Mouse (Mus musculus) adrenal gland, adult 8-10 months (tissue): Measurements from ENCODE around the gene Sall4. TPM values are rescaled to one million over a fixed set of nuclear protein-coding genes. Genes with fewer than 3 reads are reported as not detected.
"Not testable (repeated sequence)": the region's sequence is repeated elsewhere in the genome, so short reads cannot be mapped to it uniquely, and the experiment has no call there.

Experiments
- DNase-seq: peaks from one replicate; pipeline ENCODE4 v3.0.0; 2022
- total RNA-seq, 4 experiments: library from RNA; stranded (reverse); gene quantifications; 2 replicates each; pipeline ENCODE4 v1.2.4; 2022

The Sall4 gene
- under 1 TPM in 1 of 4 experiments, not detected in 3; 0.44 TPM for total RNA-seq

DNA sequence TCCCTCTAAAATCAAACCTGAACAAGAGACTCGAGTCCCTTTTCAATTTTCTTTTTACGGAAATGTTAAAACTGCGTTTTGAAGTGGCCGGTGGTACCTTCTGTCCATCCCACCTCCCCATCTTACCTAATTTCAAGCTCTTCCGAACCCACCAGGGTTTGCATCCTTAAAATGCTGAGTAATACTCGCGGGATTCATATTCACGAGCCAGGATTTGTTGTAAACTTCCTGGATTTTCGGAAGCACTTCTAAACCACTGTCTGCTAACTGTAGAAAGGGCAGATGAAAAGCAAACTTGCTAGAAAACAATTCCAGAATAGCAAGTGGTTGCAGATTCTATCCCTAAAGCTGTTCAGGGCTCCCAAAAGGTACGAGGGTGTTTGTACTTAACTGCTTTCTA lies at the start of gene Sall4:
TSS of gene Sall4 (minus strand) at position 362 of the 400 bp plus-strand sequence.
- no peak for DNase-seq

- DNase-seq: no peak
Observed at GRCm38 (mm10) chr2:168813243-168813642, 45.5 kb upstream of the Sall4 start.

DNA sequence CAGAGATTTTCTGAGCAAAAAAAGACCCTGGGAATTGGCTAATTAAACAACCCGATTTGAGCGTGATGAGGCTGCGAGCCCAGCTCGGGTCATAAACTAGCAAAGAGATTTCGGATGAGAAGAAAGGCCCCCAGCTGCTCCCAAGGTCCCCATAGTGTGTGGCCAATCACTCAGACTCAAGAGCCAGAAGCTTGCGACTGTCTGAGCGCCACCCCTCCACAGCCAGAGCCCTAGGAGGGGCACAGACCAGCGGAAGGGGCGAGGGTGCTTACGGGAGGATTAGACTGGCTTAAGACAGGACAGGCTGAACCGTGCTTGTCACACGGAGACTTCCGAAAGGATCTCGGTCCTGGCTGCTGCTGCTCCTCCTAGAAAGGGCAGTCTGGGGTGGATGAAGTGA lies 42.2 kb upstream of the Sall4 start:
- no peak for DNase-seq

DNA sequence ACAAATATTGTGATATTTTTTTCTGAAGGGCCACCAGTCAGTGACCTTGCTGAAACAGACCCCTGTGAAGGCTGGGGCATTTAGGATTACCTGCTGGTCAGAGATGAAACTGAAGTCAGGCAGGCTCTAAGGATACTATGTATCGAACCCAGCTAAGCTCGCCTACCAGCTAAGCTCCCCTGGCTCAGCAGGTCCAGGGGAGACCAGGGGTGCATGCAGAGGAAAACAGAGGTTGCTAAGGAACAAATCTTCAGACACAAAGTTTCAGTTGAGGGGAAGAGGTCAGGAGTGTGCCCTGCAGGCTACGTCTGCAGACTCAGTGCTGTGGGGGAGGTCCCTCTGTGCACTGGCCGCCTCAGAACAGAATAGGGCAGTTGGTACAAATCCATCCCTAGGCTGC lies 39.9 kb upstream of the Sall4 start:
- no peak for DNase-seq

- no peak for DNase-seq
Observed at GRCm38 (mm10) chr2:168803849-168804248, 36.1 kb upstream of the Sall4 start.

DNA sequence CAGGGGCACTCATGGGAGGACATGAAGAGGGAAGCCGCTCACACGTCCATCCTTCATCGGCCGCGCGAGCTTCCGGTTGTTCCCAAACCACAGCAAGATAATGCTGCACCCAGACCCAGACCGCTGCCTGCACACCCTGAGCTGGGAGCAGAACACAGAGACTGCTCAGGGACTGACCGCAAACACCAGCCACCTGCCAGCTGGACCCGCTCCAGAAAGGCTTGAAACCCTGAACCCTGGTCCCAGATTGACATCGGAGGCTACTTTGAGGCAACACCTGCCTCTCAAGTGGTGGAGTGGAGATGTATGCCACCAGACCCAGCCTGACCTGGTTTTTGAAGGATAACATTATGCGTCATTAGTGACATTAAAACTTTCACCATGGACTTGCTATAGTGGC lies 31.6 kb upstream of the Sall4 start:
- no peak for DNase-seq

DNA sequence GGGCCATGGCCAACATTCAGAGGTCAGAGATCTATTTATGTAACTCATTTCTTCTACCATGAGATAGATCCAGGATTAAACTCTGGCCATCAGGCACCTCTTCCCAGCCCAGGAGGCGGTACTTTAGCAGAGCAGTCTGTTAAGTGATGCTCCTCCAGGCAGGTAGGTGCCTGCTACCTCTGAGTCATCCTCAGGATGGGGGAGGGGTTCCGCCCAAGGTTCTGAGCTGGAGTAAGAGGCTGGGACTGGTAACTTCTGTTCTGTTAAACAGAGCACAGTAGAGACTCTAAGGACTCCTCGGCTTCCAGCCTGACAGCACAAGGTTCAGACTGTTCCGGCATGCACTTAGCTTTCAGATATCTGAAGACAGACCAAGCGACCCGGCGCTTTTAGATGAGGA lies 31.2 kb upstream of the Sall4 start:
- DNase-seq: no peak

GRCm38 (mm10) chr2:168791115-168791802 lies 23.5 kb upstream of the Sall4 start:
- DNase-seq: no peak

- DNase-seq: no peak
Observed at GRCm38 (mm10) chr2:168786174-168786573, 18.4 kb upstream of the Sall4 start.

DNA sequence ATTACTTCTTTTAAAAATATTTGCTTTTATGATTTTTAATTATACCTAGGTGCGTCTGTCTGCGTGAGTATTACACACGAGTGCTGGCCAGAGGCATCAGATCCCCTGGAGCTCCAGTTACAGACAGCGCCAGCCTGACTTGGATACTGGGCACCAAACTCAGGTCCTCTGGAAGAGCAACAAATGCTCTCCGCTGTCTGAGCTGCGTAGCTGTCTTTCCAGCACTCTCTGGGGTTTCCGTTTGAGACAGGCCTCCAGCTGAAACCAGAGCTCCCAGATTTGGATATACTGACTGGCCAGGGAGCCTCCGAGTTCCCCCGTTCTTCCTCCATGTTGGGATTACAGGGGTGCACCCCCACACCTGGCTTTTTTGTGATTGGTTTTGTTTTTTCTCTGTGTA lies 12.9 kb upstream of the Sall4 start:
- DNase-seq: no peak

- DNase-seq: no peak
Observed at GRCm38 (mm10) chr2:168780024-168780423, 12.3 kb upstream of the Sall4 start.

DNA sequence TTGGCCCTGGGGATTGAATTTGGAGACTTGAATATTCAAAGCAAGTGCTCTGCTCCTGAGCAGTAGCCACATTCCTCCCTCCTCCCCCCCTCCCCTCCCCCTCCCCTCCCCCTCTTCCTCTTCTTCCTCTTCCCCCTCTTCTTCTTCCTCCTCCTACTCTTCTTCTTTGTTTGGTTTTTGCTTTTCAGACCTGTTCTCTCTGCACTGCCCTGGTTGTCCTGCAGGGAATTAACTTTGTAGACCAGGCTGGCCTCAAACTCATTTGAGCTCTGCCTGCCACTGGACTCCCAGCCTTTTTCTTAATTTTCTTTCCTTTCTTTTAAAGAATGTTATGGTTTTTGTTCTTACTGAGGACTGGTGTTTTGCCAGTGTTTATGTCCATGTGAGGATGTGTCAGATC lies 9.7 kb upstream of the Sall4 start:
- no peak for DNase-seq

DNA sequence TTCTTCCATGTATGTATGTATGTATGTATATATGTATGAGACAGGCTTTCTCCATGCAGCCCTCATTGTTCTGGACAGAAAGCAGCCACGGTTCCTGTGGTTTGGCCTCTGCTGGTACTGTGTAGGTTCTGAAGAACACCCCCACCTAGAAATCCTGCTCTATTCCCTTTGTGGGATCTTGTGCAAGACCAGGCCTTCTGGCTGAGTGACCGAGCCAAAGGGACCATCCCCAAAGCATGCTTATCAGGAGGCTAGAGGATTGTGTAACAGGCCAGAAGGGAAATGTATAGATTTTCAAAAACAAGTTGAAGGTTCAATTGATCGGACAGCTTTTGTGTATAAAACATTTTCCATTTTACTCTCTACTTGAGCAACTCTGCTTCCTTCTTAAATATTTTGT lies 8.5 kb upstream of the Sall4 start:
- no peak for DNase-seq

DNA sequence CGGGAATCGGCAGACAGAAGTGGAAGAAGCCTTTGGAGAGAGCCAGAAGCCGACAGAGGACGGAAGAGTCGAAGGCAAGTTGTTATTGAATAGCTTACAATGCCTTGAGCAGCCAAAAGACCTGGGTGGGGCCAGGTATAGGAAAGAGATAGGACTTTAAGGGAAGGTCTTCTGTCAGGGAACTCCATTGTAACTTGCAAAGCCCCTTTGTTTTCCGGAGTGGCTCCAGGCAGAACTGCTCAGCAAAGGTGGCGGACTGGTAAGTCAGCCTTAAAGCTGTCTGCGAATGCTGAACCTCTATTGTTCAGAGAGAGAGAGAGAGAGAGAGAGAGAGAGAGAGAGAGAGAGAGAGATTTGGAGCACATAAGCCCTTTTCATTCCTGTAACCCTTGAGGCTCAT lies 1.5 kb upstream of the Sall4 start:
- no peak for DNase-seq

- DNase-seq: no peak
Observed at GRCm38 (mm10) chr2:168766538-168767361, 993 bp downstream of the Sall4 start.

DNA sequence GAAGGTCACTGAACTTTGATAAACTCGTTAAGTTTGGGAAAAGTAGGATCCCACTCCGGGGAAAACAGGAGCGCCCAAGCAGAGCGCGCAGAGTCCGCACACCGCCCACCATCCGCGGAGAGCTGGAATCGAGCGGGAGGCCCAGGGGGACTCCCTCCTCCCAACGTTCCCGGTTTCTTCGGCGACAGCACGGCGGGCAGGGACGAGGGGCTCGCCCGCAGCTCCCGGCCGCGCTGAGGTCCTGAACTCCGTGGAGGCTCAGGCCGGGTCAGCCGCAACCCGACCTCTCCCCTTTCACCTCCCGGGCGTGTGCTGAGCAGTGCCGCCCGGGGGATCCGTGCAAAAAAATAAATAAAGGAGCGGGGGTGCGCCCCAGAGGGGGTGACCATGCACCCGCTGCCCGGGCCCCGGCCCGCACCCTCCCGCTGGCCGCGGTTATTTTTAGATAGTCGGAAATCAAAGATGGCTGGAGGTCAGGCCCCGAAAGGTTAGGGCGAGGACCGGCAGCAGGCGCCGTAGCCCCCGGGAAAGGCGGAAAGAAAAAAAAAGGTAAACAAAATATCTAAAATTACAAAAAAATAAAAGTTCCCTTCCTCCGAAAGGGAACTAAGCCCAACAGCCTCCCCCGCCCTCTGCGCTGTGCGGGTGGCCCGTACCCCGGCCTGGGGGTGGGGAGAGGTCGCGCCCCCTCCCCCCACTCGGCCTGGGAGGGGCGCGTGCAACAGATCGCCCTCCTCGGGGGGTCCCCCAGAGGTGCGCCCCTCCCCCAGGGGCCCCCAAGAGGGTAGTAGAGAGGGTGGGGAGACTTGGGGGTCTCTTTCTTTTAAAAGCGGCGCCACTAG lies 1.8 kb downstream of the Sall4 start:
- no peak for DNase-seq

DNA sequence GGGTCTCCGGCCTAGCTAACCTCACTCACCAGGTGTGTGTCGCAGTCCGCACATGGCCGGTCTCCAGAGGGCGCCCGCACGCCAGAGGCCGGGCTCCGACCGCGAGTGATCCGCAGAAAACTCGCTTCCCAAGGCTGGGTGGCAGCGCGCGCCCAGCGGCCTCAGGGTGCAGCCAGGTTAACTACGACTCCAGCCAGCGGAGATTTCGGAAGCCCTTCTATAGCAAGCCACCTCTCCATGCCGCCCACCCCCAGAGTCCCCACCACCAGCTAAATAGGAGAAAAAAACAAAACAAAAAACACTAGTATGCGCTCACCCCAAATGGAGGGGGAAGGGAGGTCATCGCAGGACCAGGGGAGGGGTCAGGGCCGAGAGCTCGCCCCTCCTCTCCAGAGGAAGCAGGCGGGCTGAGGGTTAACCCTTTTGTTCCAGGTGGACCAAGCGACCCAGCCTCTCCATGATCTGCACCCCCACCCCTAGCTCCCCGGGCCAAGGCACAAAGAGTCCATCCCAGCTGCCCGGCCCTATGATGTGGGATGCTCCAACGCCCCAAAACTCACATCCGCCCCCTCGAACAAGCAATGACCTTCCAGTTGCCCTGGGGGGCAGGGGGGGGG lies 2.6 kb downstream of the Sall4 start:
- DNase-seq: no peak

- DNase-seq: no peak
Observed at GRCm38 (mm10) chr2:168764460-168764867, 3.3 kb downstream of the Sall4 start.

DNA sequence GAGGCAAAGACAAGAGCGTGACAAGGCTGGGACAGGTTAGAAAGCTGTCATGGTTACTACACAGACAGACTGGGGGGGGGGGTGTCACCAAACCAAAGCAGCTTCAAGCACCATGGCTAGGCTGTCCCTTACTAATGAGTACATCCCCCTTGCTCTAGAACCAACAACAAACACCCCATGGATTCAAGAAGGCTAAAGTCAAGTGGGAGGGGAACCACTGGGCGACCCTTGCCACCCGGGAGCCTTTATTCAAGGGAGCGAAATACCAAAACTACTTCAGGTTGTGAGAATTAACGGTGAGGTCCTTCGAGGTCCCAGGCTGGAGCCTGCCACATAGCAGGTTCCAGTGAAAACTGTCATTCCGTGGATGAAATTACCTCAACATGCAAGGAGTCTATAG lies 4.0 kb downstream of the Sall4 start:
- DNase-seq: no peak

DNA sequence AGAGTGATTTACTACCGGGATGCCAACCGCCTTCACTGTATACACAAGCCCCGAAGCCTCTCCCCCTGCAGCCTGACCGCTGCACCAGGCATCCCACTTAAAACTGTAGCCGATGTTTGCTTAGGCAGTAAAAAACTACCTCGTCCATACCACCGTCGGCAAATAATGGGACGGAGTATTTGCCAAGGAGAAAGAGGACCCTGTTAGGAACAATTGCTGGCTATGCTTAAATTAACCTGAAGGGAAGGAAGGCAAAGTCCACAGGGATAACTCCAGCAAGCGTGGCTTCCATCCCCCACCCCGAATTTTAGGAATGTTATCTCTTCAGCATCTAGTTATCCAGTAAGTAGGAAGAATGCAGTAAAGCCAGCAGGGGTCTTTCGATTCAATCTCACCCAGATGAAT lies 5.3 kb downstream of the Sall4 start:
- DNase-seq: no peak

- DNase-seq: no peak
Observed at GRCm38 (mm10) chr2:168761954-168762353, 5.8 kb downstream of the Sall4 start.

- no peak for DNase-seq
Observed at GRCm38 (mm10) chr2:168761141-168761540, 6.6 kb downstream of the Sall4 start.

- not testable (repeated sequence) for DNase-seq
Observed at GRCm38 (mm10) chr2:168744406-168744805, 23.3 kb downstream of the Sall4 start.
